Mouse (Mus musculus): Measurements from ENCODE around the gene Inpp4a.

DNA sequence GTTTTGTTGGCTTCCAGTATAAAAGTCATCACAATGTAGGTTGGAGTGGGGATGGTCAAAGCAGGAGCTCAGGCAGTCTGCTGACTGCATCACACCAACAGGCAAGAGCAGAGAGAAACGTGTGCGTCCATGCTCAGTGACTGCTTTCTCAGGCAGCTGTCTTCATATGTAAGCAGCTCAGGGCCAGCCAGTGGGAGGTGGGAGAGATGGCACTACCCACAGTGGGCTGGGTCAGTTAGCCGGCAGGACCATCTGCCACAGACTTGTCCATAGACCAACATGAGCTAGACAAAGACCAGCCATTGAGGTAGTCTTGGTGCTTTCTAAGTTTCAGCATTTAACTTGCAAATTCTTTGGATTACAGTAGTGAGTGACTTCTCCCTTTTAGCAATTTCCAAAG is 56.6 kb downstream of the Inpp4a start:
- TF ChIP-seq POLR2A (IDR thresholded peaks at IDR 0.05; ENCODE audit: insufficient read length, low read depth), result no peak
- TF ChIP-seq TCF12 (IDR thresholded peaks at IDR 0.05; ENCODE audit: insufficient read depth, poor library complexity, severe bottlenecking), result no peak
- no peak for TF ChIP-seq MAX (IDR thresholded peaks at IDR 0.05; ENCODE audit: low read depth)
- no peak for TF ChIP-seq E2F4 (IDR thresholded peaks at IDR 0.05; ENCODE audit: insufficient read depth)
- TF ChIP-seq SRF (IDR thresholded peaks at IDR 0.05; ENCODE audit: control insufficient read depth, insufficient read length, low read depth), result no peak
- TF ChIP-seq MYOD1 (IDR thresholded peaks at IDR 0.05; ENCODE audit: control insufficient read depth in 1 of 3, insufficient read length in 2 of 3, low read depth in 2 of 3), result no peak

Measured in myocyte (in vitro differentiated cells).